Mouse (Mus musculus) stomach, postnatal 0 days (tissue): ENCODE measurements around the gene Cacna2d3. TPM values are rescaled to one million over a fixed set of nuclear protein-coding genes. Genes with fewer than 3 reads are reported as not detected.
A peak's percentile ranks its signal among the peaks of the same experiment; 100 is the strongest.

Experiments used
- ATAC-seq: fragments of 200-750 bp; cut with Nextera tagmentation; 2 replicates; pipeline ENCODE4 v1.8.0; 2017; ENCODE audit not compliant: low FRiP score, low TSS enrichment
- DNase-seq: peaks from one replicate; pipeline ENCODE4 v3.0.0-alpha.2; 2016; ENCODE audit warnings: low spot score
- H3K27ac ChIP-seq: fragments of 300-500 bp; sonication (generic); replicated peaks from 2 replicates; pipeline ENCODE4 v1.5.1; 2014; ENCODE audit warnings: mild to moderate bottlenecking, control low read depth
- H3K27me3 ChIP-seq: fragments of 300-500 bp; sonication (generic); 2 replicates; pipeline ENCODE4 v1.6.1; 2014; ENCODE audit warnings: low read length; ENCODE audit not compliant: control insufficient read depth, insufficient read depth
- H3K36me3 ChIP-seq: fragments of 300-500 bp; sonication (generic); 2 replicates; pipeline ENCODE4 v1.6.1; 2014; ENCODE audit warnings: low read length, mixed read lengths; ENCODE audit not compliant: control insufficient read depth, insufficient read depth
- H3K4me1 ChIP-seq: fragments of 300-500 bp; sonication (generic); replicated peaks from 2 replicates; pipeline ENCODE4 v1.6.1; 2014; ENCODE audit warnings: antibody characterized with exemption; ENCODE audit not compliant: control insufficient read depth, insufficient read depth
- H3K4me2 ChIP-seq: fragments of 300-500 bp; sonication (generic); replicated peaks from 2 replicates; pipeline ENCODE4 v1.6.1; 2014; ENCODE audit warnings: low read depth, mild to moderate bottlenecking, control low read depth, moderate library complexity
- H3K4me3 ChIP-seq: fragments of 300-500 bp; sonication (generic); 2 replicates; pipeline ENCODE4 v1.5.1; 2014; ENCODE audit warnings: low read depth, low read length, control low read depth
- H3K9ac ChIP-seq: fragments of 300-500 bp; sonication (generic); 2 replicates; pipeline ENCODE4 v1.6.1; 2014; ENCODE audit warnings: mild to moderate bottlenecking, low read length, control low read depth, mixed read lengths
- H3K9me3 ChIP-seq: fragments of 300-500 bp; sonication (generic); 2 replicates; pipeline ENCODE4 v1.6.1; 2016; ENCODE audit warnings: low read length; ENCODE audit not compliant: control insufficient read depth
- CTCF ChIP-seq: IDR thresholded peaks from 2 replicates; pipeline ENCODE4 v1.5.1; 2016; ENCODE audit warnings: antibody characterized with exemption, low read depth, mild to moderate bottlenecking, moderate library complexity
- EP300 ChIP-seq: optimal IDR thresholded peaks from 2 replicates; pipeline ENCODE3; 2016; ENCODE audit warnings: antibody characterized with exemption
- WGBS: fragments of 180-500 bp; shearing (Covaris S2); extraction: QIAGEN DNeasy Blood & Tissue Kit; methylation state at CpG from one replicate; pipeline ENCODE4 v1.1.7; 2014; 5-methylcytosine and 5-hydroxymethylcytosine counted together
- polyA plus RNA-seq: library from polyadenylated mRNA; unstranded; fragments of >200 nt; fragmentation: Nextera tagmentation; extraction: Ambion mirVana; gene quantifications from 2 replicates; pipeline ENCODE4 v1.2.1, GENCODE M21; 2015

The Cacna2d3 gene
- polyA plus RNA-seq, 1 experiment from 2014 or later: 0.98 TPM

DNA sequence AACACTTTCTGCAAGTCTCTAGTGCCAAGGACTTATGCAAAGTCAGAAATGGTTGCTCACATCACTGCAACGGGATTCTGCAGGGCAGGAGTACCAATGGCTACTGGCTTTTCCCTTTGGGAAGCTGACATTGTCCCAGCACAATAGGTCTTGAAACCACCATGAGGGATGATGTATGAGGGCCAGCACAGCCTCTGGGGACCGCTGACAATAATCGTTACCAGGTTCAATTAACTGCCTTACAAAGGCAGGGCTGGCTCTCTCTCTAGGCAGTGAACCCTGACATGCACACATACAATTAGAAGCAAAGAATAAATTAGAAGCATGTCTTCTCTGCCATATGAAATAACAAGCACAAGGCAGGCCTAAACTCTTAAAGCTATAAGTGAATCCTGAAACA lies 272.5 kb downstream of the Cacna2d3 start:
- ATAC-seq: no peak
- 71% methylated on average over 3 of the region's 3 CpGs for WGBS
- no peak overlapping the region for H3K4me2 ChIP-seq

DNA sequence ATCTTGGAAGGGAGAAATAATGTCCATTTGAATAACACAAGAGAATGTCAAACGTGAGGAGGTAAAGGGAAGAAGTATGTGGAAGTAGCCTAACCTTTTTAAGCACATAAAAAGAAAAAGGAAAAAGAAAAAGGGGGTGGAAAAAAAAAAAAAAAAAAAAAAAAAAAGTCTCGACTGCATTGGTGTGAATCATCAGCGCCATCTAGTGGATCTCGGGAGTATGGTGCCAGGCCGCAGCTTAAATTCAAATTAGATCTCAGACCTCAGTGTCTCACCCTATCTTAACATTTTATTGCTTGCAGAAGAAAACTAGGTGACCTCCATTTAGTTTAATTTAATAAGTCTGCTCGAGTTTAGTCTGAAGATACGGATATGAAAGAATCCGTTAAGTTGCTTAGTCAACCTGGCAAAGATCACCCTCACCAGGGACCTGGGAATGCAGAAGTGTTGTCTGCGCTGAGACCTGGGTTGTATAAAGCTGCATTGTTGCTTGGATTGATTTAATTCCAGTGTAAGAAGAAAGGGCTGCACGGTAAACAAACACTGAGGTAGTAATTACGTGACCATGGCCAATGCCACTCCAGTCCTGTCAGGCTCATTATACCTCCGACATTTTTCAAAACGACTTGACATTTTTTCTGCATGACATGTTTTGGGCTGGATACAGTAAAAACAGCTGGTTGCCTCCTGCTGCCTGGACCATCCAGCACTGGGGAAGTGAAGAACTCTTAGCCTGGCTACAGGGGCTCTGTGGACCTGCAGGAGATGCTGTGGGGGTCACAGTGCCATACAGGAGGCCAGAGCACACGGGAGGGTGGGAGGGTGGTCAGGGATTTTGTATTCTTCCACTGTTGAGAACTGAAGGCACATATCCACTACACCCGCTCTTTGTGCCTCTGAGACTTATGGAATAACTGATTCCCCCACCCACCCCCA lies 278.3 kb downstream of the Cacna2d3 start:
- ATAC-seq (no peak), DNase-seq (peak; percentile 50)
- Histone ChIP-seq H3K27me3 (no peaks in the 10 kb centered on the region), H3K9ac (no peak overlapping the region), H3K36me3 (no peaks in the 10 kb centered on the region), H3K9me3 (no peaks in the 10 kb centered on the region), H3K4me1 (no peaks in the 10 kb centered on the region), H3K4me3 (no peak overlapping the region), H3K27ac (no peak overlapping the region), H3K4me2 (no peak overlapping the region)
- TF ChIP-seq EP300 (no peak), CTCF (peak; percentile 86)
- 30% methylated on average over 15 of the region's 15 CpGs for WGBS

More for the DNA sequence above, 272.5 kb downstream of the Cacna2d3 start:
- H3K4me3 ChIP-seq: no peak overlapping the region
- no peaks in the 10 kb centered on the region for H3K36me3 ChIP-seq
- no peaks in the 10 kb centered on the region for H3K4me1 ChIP-seq
- no peak overlapping the region for H3K9ac ChIP-seq
- no peak overlapping the region for H3K27ac ChIP-seq
- H3K9me3 ChIP-seq: no peaks in the 10 kb centered on the region
- no peak for DNase-seq
- TF ChIP-seq CTCF (no peak), EP300 (no peak)
- H3K27me3 ChIP-seq: no peaks in the 10 kb centered on the region

DNA sequence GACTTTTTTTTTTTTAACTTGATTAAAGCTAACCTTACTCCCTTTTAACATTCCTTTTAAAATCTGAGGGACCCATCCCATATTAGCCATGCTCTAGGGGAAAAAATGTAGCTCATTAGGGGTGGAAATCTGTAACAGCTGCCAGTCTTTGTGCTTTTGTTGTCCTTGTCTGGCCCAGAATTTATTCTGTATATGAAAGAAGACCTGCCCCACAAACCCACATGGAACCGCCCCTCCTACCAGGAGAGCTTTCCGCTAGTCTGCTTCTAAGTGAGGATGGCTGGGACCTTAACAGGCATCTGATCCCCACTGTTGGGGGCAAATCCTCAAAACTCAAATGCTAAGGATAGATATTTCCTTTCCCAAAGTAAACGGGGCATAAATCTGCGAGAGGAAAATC lies 279.2 kb downstream of the Cacna2d3 start:
- ATAC-seq: no peak
- no peak for DNase-seq
- Histone ChIP-seq H3K27me3 (no peaks in the 10 kb centered on the region), H3K9ac (no peak overlapping the region), H3K4me3 (no peak overlapping the region), H3K27ac (no peak overlapping the region), H3K36me3 (no peaks in the 10 kb centered on the region), H3K4me2 (no peak overlapping the region), H3K4me1 (no peaks in the 10 kb centered on the region), H3K9me3 (no peaks in the 10 kb centered on the region)
- TF ChIP-seq CTCF (no peak), EP300 (no peak)
- 33% methylated on average over 4 of the region's 4 CpGs for WGBS

DNA sequence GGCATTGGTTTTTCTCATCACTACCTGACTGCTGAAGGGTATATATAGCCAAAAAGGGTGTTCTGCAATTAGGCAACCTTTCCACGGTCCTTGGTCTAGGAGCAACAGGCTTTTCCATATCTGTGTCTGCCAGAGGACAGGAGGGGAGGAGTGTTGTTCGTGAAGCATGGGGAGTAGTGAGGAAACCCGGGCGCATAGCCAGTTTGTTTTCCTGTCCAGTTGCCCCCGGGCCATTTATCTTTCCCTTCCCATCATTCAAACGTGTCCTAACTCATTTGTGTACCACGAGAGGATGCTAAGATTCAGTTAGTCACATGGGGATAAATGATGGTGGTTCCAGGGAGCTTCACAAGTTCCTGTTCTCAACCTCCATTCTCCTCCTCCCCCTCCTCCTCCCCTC lies 283.0 kb downstream of the Cacna2d3 start:
- H3K36me3 ChIP-seq: no peaks in the 10 kb centered on the region
- WGBS: 44% methylated on average over 7 of the region's 7 CpGs
- no peak for TF ChIP-seq EP300
- no peak for TF ChIP-seq CTCF
- no peak overlapping the region for H3K27ac ChIP-seq
- no peaks in the 10 kb centered on the region for H3K27me3 ChIP-seq
- no peak for DNase-seq
- no peaks in the 10 kb centered on the region for H3K4me1 ChIP-seq
- no peak overlapping the region for H3K4me3 ChIP-seq
- no peak overlapping the region for H3K9ac ChIP-seq
- ATAC-seq: no peak
- H3K4me2 ChIP-seq: no peak overlapping the region
- no peaks in the 10 kb centered on the region for H3K9me3 ChIP-seq

GRCm38 (mm10) chr14:29438251-29438650 lies 283.4 kb downstream of the Cacna2d3 start:
- Histone ChIP-seq H3K9ac (no peak overlapping the region), H3K4me3 (no peak overlapping the region), H3K27me3 (no peaks in the 10 kb centered on the region), H3K4me1 (no peaks in the 10 kb centered on the region), H3K36me3 (no peaks in the 10 kb centered on the region), H3K27ac (no peak overlapping the region), H3K9me3 (no peaks in the 10 kb centered on the region), H3K4me2 (no peak overlapping the region)
- no peak for DNase-seq
- no peak for ATAC-seq
- WGBS: 62% methylated on average over 3 of the region's 3 CpGs
- TF ChIP-seq CTCF (no peak), EP300 (no peak)

DNA sequence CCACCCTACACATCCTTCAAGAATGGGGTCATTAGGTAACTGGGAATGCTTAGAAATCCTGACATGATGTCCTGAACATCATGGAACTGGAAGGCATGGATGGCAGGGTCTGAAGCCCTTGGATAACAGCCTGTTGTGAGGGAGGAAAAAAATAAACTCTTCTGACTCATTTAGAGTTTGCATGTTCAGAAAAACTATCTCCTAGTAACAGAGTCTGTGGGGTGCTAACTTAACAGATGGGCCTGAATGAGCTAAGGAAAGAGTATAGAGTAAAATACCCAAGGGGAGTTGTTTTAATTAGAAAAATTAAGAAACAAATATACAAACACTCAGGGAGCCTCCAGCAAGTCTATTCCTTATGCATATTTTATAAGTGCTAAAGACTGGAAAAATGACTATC lies 286.5 kb downstream of the Cacna2d3 start:
- Histone ChIP-seq H3K9me3 (no peaks in the 10 kb centered on the region), H3K4me1 (no peaks in the 10 kb centered on the region), H3K4me3 (no peak overlapping the region), H3K4me2 (no peak overlapping the region), H3K27me3 (no peaks in the 10 kb centered on the region), H3K27ac (no peak overlapping the region), H3K36me3 (no peaks in the 10 kb centered on the region), H3K9ac (no peak overlapping the region)
- TF ChIP-seq EP300: no peak
- TF ChIP-seq CTCF: no peak
- DNase-seq (no peak), ATAC-seq (no peak)
